Mouse (Mus musculus): ENCODE results near the gene 1810055G02Rik. TPM values are rescaled to one million over a fixed set of nuclear protein-coding genes. Genes with fewer than 3 reads are reported as not detected.

The 1810055G02Rik gene
- total RNA-seq, 2 experiments from 2014 or later, result 9.6 to 9.8 TPM

- Histone ChIP-seq H3K4me3 (no peak overlapping the region), H3K27ac (no peak overlapping the region)
- DNase-seq, result no peak
- intact Hi-C loops (cut with DNase I), result loop anchor here (5.0 kb wide), 1 partner anchor 253 kb away; no protein-coding TSS in a partner anchor
- TF ChIP-seq CTCF (IDR thresholded peaks at IDR 0.05), result no peak; the same call in 1 of the 2 replicates
Observed at GRCm38 (mm10) chr19:3728901-3729300, 20.8 kb downstream of the 1810055G02Rik start.

GRCm38 (mm10) chr19:3730781-3731646 lies 22.9 kb downstream of the 1810055G02Rik start:
- H3K27ac ChIP-seq, result no peak overlapping the region
- no peak for DNase-seq
- no peak overlapping the region for H3K4me3 ChIP-seq
- no peak for TF ChIP-seq CTCF (IDR thresholded peaks at IDR 0.05)
- intact Hi-C loops (cut with DNase I), result no loop called here

- Histone ChIP-seq H3K27ac (no peak overlapping the region), H3K4me3 (no peak overlapping the region)
- no peak for TF ChIP-seq CTCF (IDR thresholded peaks at IDR 0.05)
- DNase-seq, result no peak
- intact Hi-C loops (cut with DNase I), result no loop called here
Observed at GRCm38 (mm10) chr19:3736001-3736400, 27.9 kb downstream of the 1810055G02Rik start.

GRCm38 (mm10) chr19:3739650-3740049 lies 31.6 kb downstream of the 1810055G02Rik start:
- no peak for DNase-seq
- no peak for TF ChIP-seq CTCF (IDR thresholded peaks at IDR 0.05)
- Histone ChIP-seq H3K4me3 (no peak overlapping the region), H3K27ac (no peak overlapping the region)
- intact Hi-C loops (cut with DNase I), result no loop called here

GRCm38 (mm10) chr19:3742716-3743115 lies 34.6 kb downstream of the 1810055G02Rik start:
- H3K27ac ChIP-seq, result no peak overlapping the region
- DNase-seq, result no peak
- H3K4me3 ChIP-seq, result no peak overlapping the region
- TF ChIP-seq CTCF (IDR thresholded peaks at IDR 0.05), result no peak
- intact Hi-C loops (cut with DNase I), result no loop called here

- intact Hi-C loops (cut with DNase I), result no loop called here
Observed at GRCm38 (mm10) chr19:3743362-3743761, 35.3 kb downstream of the 1810055G02Rik start.

GRCm38 (mm10) chr19:3743851-3744512 lies 35.9 kb downstream of the 1810055G02Rik start:
- intact Hi-C loops (cut with DNase I), result no loop called here
- Histone ChIP-seq H3K27ac (peak overlapping the region; percentile 65), H3K4me3 (peak overlapping the region; percentile 78)
- TF ChIP-seq CTCF (IDR thresholded peaks at IDR 0.05), result no peak
- peak; percentile 36 for DNase-seq

More at GRCm38 (mm10) chr19:3743362-3743761, 35.3 kb downstream of the 1810055G02Rik start:
- H3K4me3 ChIP-seq, result no peak overlapping the region
- TF ChIP-seq CTCF (IDR thresholded peaks at IDR 0.05), result no peak
- no peak overlapping the region for H3K27ac ChIP-seq
- DNase-seq, result no peak

GRCm38 (mm10) chr19:3752621-3753239 lies 44.6 kb downstream of the 1810055G02Rik start:
- no peak overlapping the region for H3K4me3 ChIP-seq
- intact Hi-C loops (cut with DNase I), result no loop called here
- H3K27ac ChIP-seq, result no peak overlapping the region
- TF ChIP-seq CTCF (IDR thresholded peaks at IDR 0.05), result no peak
- no peak for DNase-seq

GRCm38 (mm10) chr19:3753240-3753633 lies 45.1 kb downstream of the 1810055G02Rik start:
- H3K27ac ChIP-seq, result no peak overlapping the region
- no peak for DNase-seq
- intact Hi-C loops (cut with DNase I), result no loop called here
- H3K4me3 ChIP-seq, result no peak overlapping the region
- no peak for TF ChIP-seq CTCF (IDR thresholded peaks at IDR 0.05)

GRCm38 (mm10) chr19:3753738-3754137 lies 45.6 kb downstream of the 1810055G02Rik start:
- TF ChIP-seq CTCF (IDR thresholded peaks at IDR 0.05), result no peak
- Histone ChIP-seq H3K27ac (no peak overlapping the region), H3K4me3 (no peak overlapping the region)
- DNase-seq, result no peak
- intact Hi-C loops (cut with DNase I), result no loop called here

GRCm38 (mm10) chr19:3757861-3758260 lies 49.8 kb downstream of the 1810055G02Rik start:
- intact Hi-C loops (cut with DNase I), result no loop called here
- Histone ChIP-seq H3K27ac (no peak overlapping the region), H3K4me3 (no peak overlapping the region)
- no peak for DNase-seq
- TF ChIP-seq CTCF (IDR thresholded peaks at IDR 0.05), result no peak

GRCm38 (mm10) chr19:3765221-3765820 lies 57.2 kb downstream of the 1810055G02Rik start:
- no peak for TF ChIP-seq CTCF (IDR thresholded peaks at IDR 0.05)
- Histone ChIP-seq H3K4me3 (no peak overlapping the region), H3K27ac (no peak overlapping the region)
- peak; percentile 23 for DNase-seq
- intact Hi-C loops (cut with DNase I), result no loop called here
